Mouse (Mus musculus) lung, postnatal 0 days (tissue): ENCODE results near the gene Col9a3.

Experiments
- CTCF ChIP-seq: IDR thresholded peaks from 2 replicates; pipeline ENCODE4 v1.5.1; 2016; ENCODE audit warnings: antibody characterized with exemption, mild to moderate bottlenecking
- EP300 ChIP-seq: IDR thresholded peaks from 2 replicates; pipeline ENCODE4 v1.6.1; 2016; ENCODE audit warnings: antibody characterized with exemption, mild to moderate bottlenecking, control low read depth

DNA sequence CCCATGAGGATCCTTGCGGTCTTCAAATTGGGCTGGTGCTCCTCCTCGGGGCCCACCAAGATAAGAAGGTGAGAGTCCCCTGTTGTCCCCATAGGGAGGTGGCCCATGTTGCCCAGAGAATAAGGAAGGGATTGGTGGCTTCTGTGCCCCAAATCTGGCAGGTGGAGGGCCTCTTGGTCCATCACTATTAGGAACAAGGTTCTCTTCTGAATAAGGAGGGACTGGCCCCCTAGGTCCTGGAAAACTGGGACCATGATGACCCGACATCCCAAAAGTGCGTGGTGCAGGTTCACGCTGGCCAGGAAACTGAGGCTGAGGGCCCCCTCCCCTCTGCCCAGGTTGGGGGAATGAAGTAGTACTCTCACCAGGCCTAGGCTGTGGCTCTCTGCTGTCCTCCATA lies 62.9 kb downstream of the Col9a3 start:
- TF ChIP-seq EP300: no peak
- TF ChIP-seq CTCF: no peak
